Mouse (Mus musculus): ENCODE results near the gene Adgrb2. TPM values are rescaled to one million over a fixed set of nuclear protein-coding genes. Genes with fewer than 3 reads are reported as not detected.

The Adgrb2 gene
- not detected for polyA plus RNA-seq (2014; fragmentation: Illumina TruSeq; extraction: RNeasy Lipid Tissue Mini Kit (QIAGEN cat#74804))

DNA sequence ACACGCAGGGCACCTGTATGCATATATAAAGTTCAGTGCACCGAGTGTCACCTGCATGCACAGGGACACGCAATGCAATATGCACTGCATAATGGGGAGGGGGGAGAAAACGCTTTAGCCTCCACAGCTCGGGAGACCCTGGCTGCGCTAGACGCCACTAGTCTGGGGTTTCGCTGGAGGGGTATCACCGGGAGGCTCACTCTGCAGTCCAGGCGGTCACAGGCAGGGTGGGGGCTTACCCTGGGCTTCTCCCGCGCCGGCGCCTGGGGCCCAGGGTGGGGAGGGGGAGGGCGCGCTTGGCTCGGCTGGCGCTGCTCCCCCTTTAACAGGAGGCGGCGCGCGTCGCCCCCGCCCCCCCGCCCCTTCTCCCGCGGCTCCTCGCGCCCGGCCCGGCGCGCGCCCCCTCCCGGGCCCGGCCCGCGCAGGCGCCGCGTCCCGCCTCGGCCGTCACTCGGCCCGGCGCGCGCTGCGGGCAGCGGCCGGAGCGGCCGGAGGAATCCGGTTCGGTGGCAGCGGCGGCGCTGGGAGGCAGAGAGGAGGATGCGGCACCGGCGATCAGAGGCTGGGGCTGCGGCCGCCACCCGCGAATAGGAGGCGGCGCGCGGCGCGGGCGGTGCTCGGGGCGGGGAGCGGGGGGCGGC, at the start of gene Adgrb2:
Adgrb2 (plus strand) TSS at position 450 of the 641 bp plus-strand sequence.

GRCm38 (mm10) chr4:130047331-130048202, 62.9 kb downstream of the Adgrb2 start, which contains the start of gene Col16a1:
Gene Col16a1 (plus strand): TSS chr4:130047840.

Other genes with a start within 250 kb of the Adgrb2 start
- gene Khdrbs1, start 242.6 kb upstream of the Adgrb2 start, polyA plus RNA-seq (2014; fragmentation: Illumina TruSeq; extraction: RNeasy Lipid Tissue Mini Kit (QIAGEN cat#74804)): 354 TPM
- gene Ptp4a2, start 173.7 kb upstream of the Adgrb2 start, polyA plus RNA-seq (2014; fragmentation: Illumina TruSeq; extraction: RNeasy Lipid Tissue Mini Kit (QIAGEN cat#74804)): 2,436 TPM
- gene Spocd1, start 55.6 kb upstream of the Adgrb2 start, polyA plus RNA-seq (2014; fragmentation: Illumina TruSeq; extraction: RNeasy Lipid Tissue Mini Kit (QIAGEN cat#74804)): not detected
- 5.9 TPM for gene Col16a1, start 63.0 kb downstream of the Adgrb2 start, polyA plus RNA-seq (2014; fragmentation: Illumina TruSeq; extraction: RNeasy Lipid Tissue Mini Kit (QIAGEN cat#74804))
- gene Pef1, start 117.7 kb downstream of the Adgrb2 start, polyA plus RNA-seq (2014; fragmentation: Illumina TruSeq; extraction: RNeasy Lipid Tissue Mini Kit (QIAGEN cat#74804)): 3.7 TPM
- not detected for gene Hcrtr1, start 154.5 kb downstream of the Adgrb2 start, polyA plus RNA-seq (2014; fragmentation: Illumina TruSeq; extraction: RNeasy Lipid Tissue Mini Kit (QIAGEN cat#74804))
- gene Tinagl1, start 190.3 kb downstream of the Adgrb2 start, polyA plus RNA-seq (2014; fragmentation: Illumina TruSeq; extraction: RNeasy Lipid Tissue Mini Kit (QIAGEN cat#74804)): 2.5 TPM
- not detected for gene Gm853, start 237.5 kb downstream of the Adgrb2 start, polyA plus RNA-seq (2014; fragmentation: Illumina TruSeq; extraction: RNeasy Lipid Tissue Mini Kit (QIAGEN cat#74804))

Data from ovary, adult 10 weeks (tissue).